Mouse (Mus musculus) midbrain, embryonic 15.5 days (tissue): Measurements from ENCODE around the gene Mlec. TPM values are rescaled to one million over a fixed set of nuclear protein-coding genes. Genes with fewer than 3 reads are reported as not detected.
A peak's percentile ranks its signal among the peaks of the same experiment; 100 is the strongest.

ENCODE experiments used
- ATAC-seq: fragments of 200-750 bp; cut with Nextera tagmentation; replicated peaks from 2 replicates; pipeline ENCODE4 v1.8.0; 2017; ENCODE audit warnings: moderate TSS enrichment
- H3K27ac ChIP-seq: fragments of 300-500 bp; sonication (generic); 2 replicates; pipeline ENCODE4 v1.5.1; 2015; ENCODE audit warnings: mild to moderate bottlenecking, inconsistent platforms
- H3K27me3 ChIP-seq: fragments of 300-500 bp; sonication (generic); replicated peaks from 2 replicates; pipeline ENCODE4 v1.6.1; 2015; ENCODE audit warnings: inconsistent platforms
- H3K36me3 ChIP-seq: fragments of 300-500 bp; sonication (generic); replicated peaks from 2 replicates; pipeline ENCODE4 v1.6.1; 2015; ENCODE audit warnings: inconsistent platforms
- H3K4me1 ChIP-seq: fragments of 300-500 bp; sonication (generic); 2 replicates; pipeline ENCODE4 v1.6.1; 2015; ENCODE audit warnings: inconsistent platforms
- H3K4me2 ChIP-seq: fragments of 300-500 bp; sonication (generic); 2 replicates; pipeline ENCODE4 v1.6.1; 2015; ENCODE audit warnings: inconsistent platforms, mild to moderate bottlenecking, moderate library complexity
- H3K4me3 ChIP-seq: fragments of 300-500 bp; sonication (generic); 2 replicates; pipeline ENCODE4 v1.5.1; 2015; ENCODE audit warnings: mild to moderate bottlenecking, inconsistent platforms
- H3K9ac ChIP-seq: fragments of 300-500 bp; sonication (generic); 2 replicates; pipeline ENCODE4 v1.6.1; 2015; ENCODE audit warnings: mild to moderate bottlenecking, inconsistent platforms
- H3K9me3 ChIP-seq: fragments of 300-500 bp; sonication (generic); 2 replicates; pipeline ENCODE4 v1.6.1; 2016; ENCODE audit warnings: inconsistent platforms
- WGBS: fragments of 180-500 bp; shearing (Covaris S2); methylation state at CpG from one replicate; pipeline ENCODE4 v1.1.7; 2015; ENCODE audit warnings: mixed read lengths; 5-methylcytosine and 5-hydroxymethylcytosine counted together
- polyA plus RNA-seq: library from polyadenylated mRNA; unstranded; fragments of >200 nt; fragmentation: Nextera tagmentation; extraction: Ambion mirVana; gene quantifications from 2 replicates; pipeline ENCODE4 v1.2.1, GENCODE M21; 2015

Mlec gene
- polyA plus RNA-seq, 1 experiment from 2014 or later: 28.9 TPM

DNA sequence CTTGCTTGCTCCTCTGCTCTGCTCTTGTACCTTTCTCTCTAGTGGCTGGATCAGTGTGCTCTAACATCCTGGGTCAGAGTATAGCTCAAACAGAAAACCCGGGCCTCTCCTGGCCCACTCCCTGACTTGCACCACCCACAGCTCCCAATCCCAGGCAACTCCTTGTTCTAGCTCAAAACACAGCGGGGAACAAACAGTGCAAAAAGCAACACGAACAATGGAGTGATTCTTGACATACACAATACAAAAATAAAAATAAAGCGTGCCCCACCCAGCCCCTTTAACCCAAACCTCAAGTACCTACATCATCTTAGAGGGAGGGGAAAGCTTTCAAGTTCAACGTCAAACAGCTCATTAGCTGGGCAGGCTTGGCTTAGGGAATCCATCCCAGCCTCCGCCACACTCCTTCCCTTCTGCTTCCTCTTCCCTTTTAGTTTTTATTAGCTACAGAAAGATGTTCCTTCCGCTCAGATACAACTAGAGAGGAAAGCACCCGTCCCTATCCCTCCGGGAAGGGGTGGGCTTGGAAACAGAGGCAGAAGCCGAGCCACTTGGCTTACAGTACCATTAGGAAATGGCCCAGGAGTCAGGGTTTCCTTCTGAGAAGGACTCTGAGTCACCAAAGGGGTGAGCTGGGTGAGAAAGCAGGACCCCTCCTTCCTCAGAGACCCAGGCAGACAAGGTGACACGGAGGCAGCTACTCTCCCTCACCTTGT lies 12.6 kb downstream of the Mlec start:
- WGBS: 82% methylated on average over 11 of the region's 11 CpGs
- H3K9ac ChIP-seq: no peak overlapping the region
- H3K27me3 ChIP-seq: no peaks in the 10 kb centered on the region
- H3K27ac ChIP-seq: no peak overlapping the region
- H3K9me3 ChIP-seq: no peaks in the 10 kb centered on the region
- H3K4me1 ChIP-seq: no peaks in the 10 kb centered on the region
- no peak for ATAC-seq
- H3K4me2 ChIP-seq: no peak overlapping the region
- peaks cover 36% of the 10 kb centered on the region for H3K36me3 ChIP-seq
- H3K4me3 ChIP-seq: no peak overlapping the region

DNA sequence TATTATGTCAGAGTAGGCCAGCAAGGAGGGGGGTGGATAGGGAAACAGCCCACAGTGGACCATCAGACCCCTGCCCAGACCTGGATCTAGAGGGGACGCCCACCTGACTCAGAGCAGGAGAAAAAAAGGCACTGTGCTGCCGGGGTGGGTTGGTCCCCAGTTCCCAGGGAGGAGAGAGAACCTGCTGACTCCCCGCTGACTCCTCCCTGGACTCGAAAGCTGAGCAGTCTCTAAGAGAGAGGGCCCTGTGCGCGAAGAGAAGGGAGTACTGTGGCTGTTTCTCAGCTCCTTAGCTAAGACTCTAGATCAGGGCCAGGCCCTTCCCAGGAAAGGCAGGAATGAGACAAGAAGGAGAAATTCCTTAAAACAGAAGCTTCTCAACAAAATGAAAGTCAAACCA lies 13.5 kb downstream of the Mlec start:
- H3K4me1 ChIP-seq: no peaks in the 10 kb centered on the region
- H3K4me2 ChIP-seq: no peak overlapping the region
- no peaks in the 10 kb centered on the region for H3K27me3 ChIP-seq
- H3K4me3 ChIP-seq: no peak overlapping the region
- 74% methylated on average over 6 of the region's 6 CpGs for WGBS
- H3K36me3 ChIP-seq: peaks cover 27% of the 10 kb centered on the region
- no peak for ATAC-seq
- no peaks in the 10 kb centered on the region for H3K9me3 ChIP-seq
- no peak overlapping the region for H3K9ac ChIP-seq
- no peak overlapping the region for H3K27ac ChIP-seq

DNA sequence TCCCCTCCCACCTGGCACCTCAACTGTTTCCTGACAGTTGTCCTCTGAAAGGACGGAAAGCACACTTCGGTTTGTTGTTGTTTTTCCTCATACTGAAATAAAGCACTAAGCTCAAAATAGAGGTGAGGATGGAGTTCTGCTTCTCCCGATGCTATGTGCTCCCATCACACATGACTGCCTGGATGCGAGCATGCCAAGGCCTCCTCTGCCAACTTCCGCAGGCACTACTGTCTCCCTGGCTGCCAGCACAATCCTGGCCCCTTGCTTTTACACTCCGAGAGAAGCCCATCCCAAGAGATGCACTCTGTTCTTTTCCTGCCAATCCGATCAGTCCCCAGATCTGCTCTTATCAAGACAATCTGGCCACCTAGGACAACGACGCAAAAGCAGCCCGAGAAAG lies 14.4 kb downstream of the Mlec start:
- H3K9ac ChIP-seq: no peak overlapping the region
- H3K27ac ChIP-seq: no peak overlapping the region
- H3K36me3 ChIP-seq: peaks cover 23% of the 10 kb centered on the region; the same call in 1 of the 2 replicates
- WGBS: 70% methylated on average over 10 of the region's 10 CpGs
- no peaks in the 10 kb centered on the region for H3K9me3 ChIP-seq
- ATAC-seq: no peak
- H3K4me2 ChIP-seq: no peak overlapping the region
- H3K27me3 ChIP-seq: no peaks in the 10 kb centered on the region
- H3K4me1 ChIP-seq: no peaks in the 10 kb centered on the region
- no peak overlapping the region for H3K4me3 ChIP-seq

DNA sequence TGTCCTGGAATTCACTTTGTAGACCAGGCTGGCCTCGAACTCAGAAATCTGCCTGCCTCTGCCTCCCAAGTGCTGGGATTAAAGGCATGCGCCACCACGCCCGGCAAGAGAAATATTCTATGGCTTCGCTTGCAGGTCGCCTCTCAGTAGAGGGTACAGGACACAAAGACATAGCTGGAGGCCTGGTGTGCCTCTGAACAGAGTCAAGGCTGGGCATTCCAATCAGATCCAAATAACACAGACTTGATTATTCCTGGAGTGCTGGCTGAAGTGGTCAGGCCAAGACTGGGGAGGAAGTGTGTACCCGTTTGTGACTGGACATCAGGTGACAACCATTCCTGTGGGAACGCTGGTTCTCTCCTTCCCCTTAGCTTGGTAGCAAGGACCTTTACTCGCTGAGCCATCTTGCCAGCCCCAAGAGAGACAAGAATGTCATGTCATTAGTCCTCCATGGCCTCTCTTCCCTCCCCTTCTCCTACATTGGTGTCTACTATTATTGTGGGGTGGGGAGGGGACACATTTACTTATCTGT lies 15.7 kb downstream of the Mlec start:
- H3K9ac ChIP-seq: no peak overlapping the region
- no peak for ATAC-seq
- 89% methylated on average over 9 of the region's 9 CpGs for WGBS

DNA sequence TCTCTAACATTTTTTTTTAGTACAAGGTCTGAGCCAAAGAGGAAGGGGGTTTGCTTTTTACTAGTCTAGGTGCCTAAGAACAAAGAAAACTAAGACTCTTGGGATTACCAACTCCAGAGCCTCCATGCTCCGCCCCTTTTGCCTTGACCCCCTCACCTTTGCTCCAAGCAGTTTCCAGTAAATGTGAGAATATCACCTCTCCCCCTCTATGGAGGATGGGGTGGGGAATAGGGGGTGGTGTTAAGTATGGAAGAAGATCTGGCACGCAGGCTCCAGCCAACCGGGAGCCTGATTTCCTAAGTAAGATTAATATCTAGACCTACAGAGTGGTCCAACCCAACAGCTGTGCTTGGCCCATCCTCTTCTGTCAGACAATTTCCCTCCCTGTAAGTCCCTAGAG lies 17.3 kb downstream of the Mlec start:
- Histone ChIP-seq H3K36me3 (0 out of 2 replicates have a peak, but pooled peaks cover 2% of the 10 kb centered on the region), H3K27ac (no peak overlapping the region), H3K9me3 (no peaks in the 10 kb centered on the region), H3K27me3 (no peaks in the 10 kb centered on the region), H3K4me2 (no peak overlapping the region), H3K4me1 (no peaks in the 10 kb centered on the region), H3K4me3 (no peak overlapping the region), H3K9ac (no peak overlapping the region)
- 81% methylated on average over 3 of the region's 3 CpGs for WGBS
- no peak for ATAC-seq

More for the DNA sequence above, 15.7 kb downstream of the Mlec start:
- Histone ChIP-seq H3K4me3 (no peak overlapping the region), H3K9me3 (no peaks in the 10 kb centered on the region), H3K4me1 (no peaks in the 10 kb centered on the region), H3K4me2 (no peak overlapping the region), H3K27me3 (no peaks in the 10 kb centered on the region), H3K36me3 (peaks cover 14% of the 10 kb centered on the region; the same call in 1 of the 2 replicates), H3K27ac (no peak overlapping the region)

DNA sequence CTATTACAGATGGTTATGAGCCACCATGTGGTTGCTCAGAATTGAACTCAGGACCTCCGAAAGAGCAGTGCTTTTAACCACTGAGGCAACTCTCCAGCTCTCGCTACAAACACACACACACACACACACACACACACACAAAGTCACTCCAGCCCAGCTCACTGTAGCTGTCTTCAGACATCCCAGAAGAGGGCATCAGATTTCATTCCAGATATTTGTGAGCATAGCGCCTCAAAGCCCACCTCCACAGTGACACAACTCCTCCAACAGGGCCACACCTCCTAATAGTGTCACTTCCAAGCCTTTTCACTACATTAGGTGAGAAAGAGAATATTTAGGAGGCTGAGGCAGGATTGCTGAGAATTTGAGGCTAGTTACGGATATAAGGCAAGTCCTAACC lies 18.9 kb downstream of the Mlec start:
- ATAC-seq: no peak
- WGBS: 84% methylated on average over 4 of the region's 4 CpGs
- H3K4me3 ChIP-seq: no peak overlapping the region

DNA sequence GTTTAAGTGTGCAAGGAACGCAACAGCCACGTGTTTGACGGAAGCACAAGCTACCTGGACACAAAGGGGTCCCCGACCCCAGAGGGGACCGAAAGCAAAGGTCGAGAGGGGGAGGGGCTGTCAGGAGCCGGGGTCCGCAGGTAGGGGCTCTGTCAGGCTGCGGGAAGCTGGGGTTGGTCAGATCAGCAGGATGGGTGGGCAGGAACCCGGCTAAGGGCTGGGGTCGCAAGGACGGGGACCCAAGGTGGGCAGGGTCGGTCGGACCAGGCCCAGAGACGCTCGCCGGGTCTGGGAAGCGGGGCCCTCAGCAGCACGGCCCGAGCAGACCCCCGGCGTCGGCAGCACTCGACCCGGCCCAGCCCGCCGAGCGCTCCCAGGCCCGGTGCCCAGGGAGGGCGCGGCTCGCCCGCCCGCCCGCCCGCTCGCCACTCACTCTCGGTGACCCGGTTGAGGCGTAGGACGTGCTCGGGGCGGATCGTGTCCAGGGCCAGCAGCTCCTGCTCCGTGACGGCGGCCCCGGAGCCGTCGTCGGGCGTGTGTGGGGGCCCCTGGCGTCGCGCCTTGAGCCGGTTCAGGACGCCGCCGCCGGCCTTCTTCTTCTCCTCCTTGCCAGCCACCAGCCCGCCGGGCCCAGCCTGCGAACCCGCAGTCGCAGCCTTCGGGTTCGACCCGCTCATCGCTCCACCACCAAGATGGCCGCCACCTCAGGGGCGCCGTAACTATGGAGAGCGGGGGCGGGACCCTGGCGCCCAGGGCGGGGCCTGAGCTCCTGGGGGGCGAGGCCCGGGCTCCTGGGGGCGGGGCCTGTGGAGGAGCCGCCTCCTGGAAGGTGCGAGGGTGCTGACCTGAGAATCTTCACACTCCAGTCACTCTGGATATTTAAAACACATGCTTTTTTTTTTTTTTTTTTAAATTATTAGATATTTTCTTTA lies 23.5 kb downstream of the Mlec start, which contains the start of gene Unc119b:
Gene Unc119b (minus strand): TSS at position 742 of the 932 bp plus-strand sequence.
- H3K9me3 ChIP-seq: no peaks in the 10 kb centered on the region
- under 1% methylated on average over 70 of the region's 81 CpGs for WGBS
- peak within 1 kb of the TSS; percentile 90 for H3K9ac ChIP-seq
- H3K27me3 ChIP-seq: no peaks in the 10 kb centered on the region
- H3K4me1 ChIP-seq: peaks cover 21% of the 10 kb centered on the region
- peak; percentile 94 for ATAC-seq
- peak within 1 kb of the TSS; percentile 93 for H3K4me3 ChIP-seq
- H3K27ac ChIP-seq: peak within 1 kb of the TSS; percentile 68
- no peaks in the 10 kb centered on the region; the same call in 1 of the 2 replicates for H3K36me3 ChIP-seq
- peak within 1 kb of the TSS; percentile 92 for H3K4me2 ChIP-seq

More for the DNA sequence above, 18.9 kb downstream of the Mlec start:
- Histone ChIP-seq H3K4me1 (peaks cover 1% of the 10 kb centered on the region), H3K4me2 (no peak overlapping the region), H3K9me3 (no peaks in the 10 kb centered on the region), H3K27me3 (no peaks in the 10 kb centered on the region), H3K27ac (no peak overlapping the region), H3K36me3 (no peaks in the 10 kb centered on the region), H3K9ac (no peak overlapping the region)

DNA sequence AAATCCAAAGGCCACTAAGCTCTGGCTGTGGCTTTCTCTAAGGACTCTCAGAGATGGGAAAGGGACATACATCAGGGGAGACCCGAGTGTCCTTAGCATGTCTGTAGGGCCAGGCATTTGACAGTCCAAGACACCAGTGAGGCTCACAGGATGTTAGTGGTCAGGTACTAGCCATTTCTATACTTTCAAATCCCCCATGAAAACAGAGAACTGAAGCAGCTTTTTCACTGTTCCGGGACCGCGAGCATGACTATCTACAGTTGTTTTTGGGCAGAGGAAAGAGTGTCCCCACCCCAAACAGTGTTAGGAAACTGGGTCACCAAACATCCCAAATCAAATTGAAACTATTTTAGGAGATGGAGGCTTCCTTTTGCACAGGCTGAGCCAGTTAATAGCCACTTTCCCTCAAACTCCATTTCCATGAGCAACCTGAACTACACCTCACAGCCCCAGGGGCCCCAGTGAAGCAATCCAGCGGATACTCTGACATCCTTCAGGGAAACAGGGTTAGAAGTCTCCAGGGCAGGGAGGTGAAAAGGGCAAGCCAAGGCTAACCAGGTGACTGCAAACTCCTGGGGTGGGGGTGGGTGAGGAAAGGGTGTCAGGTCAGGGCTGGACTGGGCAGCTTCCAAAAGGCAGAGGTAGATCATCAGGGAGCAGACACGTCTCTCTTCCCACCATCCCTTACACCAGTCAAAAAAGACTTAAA lies 24.5 kb downstream of the Mlec start:
- no peaks in the 10 kb centered on the region; the same call in 1 of the 2 replicates for H3K36me3 ChIP-seq
- no peaks in the 10 kb centered on the region for H3K9me3 ChIP-seq
- H3K27ac ChIP-seq: no peak overlapping the region
- ATAC-seq: no peak
- peak overlapping the region; percentile 93 for H3K4me3 ChIP-seq
- WGBS: 62% methylated on average over 6 of the region's 6 CpGs
- H3K4me2 ChIP-seq: peak overlapping the region; percentile 92
- H3K27me3 ChIP-seq: no peaks in the 10 kb centered on the region
- H3K4me1 ChIP-seq: peaks cover 21% of the 10 kb centered on the region
- H3K9ac ChIP-seq: peak overlapping the region; percentile 25; the same call in 1 of the 2 replicates

DNA sequence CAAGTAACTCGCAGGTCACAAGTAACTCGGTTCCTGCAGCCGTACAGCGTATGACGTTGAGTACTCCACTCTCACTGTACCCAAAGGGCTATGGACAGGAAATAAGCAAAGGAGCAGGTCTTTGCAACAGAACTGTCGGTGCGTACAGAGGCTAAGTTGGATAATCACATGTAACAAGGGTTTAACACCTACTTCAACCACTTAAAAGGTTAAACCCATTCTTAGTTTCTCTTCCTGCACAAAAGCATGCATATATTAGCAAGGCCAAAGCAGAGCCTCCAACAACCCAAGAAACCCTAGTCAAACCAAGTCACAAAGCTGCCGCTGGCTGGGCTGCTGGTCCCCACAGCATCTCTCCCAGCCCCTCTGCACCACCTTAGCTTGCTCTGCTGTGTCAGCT lies 25.5 kb downstream of the Mlec start:
- Histone ChIP-seq H3K9me3 (no peaks in the 10 kb centered on the region), H3K9ac (no peak overlapping the region), H3K36me3 (no peaks in the 10 kb centered on the region; the same call in 1 of the 2 replicates), H3K27me3 (no peaks in the 10 kb centered on the region), H3K4me1 (peaks cover 21% of the 10 kb centered on the region), H3K4me3 (no peak overlapping the region), H3K4me2 (peak overlapping the region; percentile 92), H3K27ac (no peak overlapping the region)
- WGBS: 87% methylated on average over 8 of the region's 8 CpGs
- ATAC-seq: no peak

DNA sequence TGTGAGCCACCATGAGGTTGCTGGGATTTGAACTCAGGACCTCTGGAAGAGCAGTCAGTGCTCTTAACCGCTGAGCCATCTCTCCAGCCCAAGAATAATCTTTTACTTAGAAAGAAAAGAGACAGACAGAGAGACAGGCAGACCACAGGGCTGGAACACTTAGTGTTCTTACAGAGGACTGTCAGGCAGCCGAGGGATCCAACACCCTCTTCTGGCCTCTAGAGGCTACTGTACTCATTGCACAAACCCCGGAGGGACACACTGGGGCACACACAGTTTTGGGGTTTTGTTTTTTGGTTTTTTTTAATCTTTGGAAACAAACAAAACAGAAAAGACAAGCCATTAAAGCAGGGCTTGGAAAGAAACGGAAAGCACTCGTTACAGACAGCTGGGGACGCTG lies 28.7 kb downstream of the Mlec start:
- no peak overlapping the region for H3K4me3 ChIP-seq
- no peak overlapping the region for H3K9ac ChIP-seq
- 91% methylated on average over 6 of the region's 6 CpGs for WGBS
- no peak for ATAC-seq
- no peak overlapping the region for H3K4me2 ChIP-seq
- no peaks in the 10 kb centered on the region for H3K9me3 ChIP-seq
- H3K27me3 ChIP-seq: no peaks in the 10 kb centered on the region
- H3K4me1 ChIP-seq: peaks cover 30% of the 10 kb centered on the region
- peaks cover 7% of the 10 kb centered on the region for H3K36me3 ChIP-seq
- H3K27ac ChIP-seq: no peak overlapping the region

DNA sequence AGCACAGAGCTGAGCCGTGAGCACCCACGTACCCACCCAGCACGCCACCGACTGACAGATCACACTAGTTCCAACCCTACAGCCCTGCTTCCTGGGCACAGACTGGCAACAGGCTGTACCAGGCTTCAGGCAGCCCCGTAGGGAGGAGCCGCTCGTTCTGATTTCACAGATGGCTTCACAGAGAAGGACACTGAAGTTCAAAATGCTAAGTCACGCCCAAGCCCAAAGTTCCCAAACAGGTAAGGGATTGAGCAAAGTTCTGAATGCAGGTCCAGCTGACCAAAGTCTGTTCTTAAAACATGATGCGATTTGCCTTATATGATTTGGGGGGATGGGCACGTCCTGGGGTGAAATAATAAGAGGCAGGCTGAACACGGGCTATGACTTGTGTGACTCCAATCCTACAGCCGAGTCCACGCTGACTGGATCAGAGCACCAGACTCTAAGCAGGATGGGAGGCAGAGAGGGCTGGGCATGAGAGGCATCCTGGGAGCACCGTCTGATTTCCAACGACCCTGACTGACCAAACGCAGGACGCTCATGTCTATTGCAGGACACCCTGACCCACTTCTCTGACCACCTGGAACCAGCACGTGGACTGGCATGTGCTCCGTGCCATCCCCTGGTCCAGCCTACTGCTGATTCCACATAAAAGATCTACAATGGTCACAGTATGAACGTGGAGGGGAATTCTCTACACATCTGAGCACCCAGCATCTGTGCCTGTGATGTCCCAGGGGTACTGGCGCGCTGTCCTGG lies 30.4 kb downstream of the Mlec start:
- no peaks in the 10 kb centered on the region for H3K27me3 ChIP-seq
- WGBS: 92% methylated on average over 22 of the region's 22 CpGs
- no peaks in the 10 kb centered on the region for H3K9me3 ChIP-seq
- H3K27ac ChIP-seq: no peak overlapping the region
- H3K4me1 ChIP-seq: peaks cover 13% of the 10 kb centered on the region
- no peak overlapping the region for H3K9ac ChIP-seq
- H3K4me3 ChIP-seq: no peak overlapping the region
- H3K36me3 ChIP-seq: peaks cover 7% of the 10 kb centered on the region
- no peak overlapping the region for H3K4me2 ChIP-seq
- no peak for ATAC-seq
